Mouse (Mus musculus): ENCODE measurements around the gene Aaed1.
"Not testable (repeated sequence)": the region's sequence is repeated elsewhere in the genome, so short reads cannot be mapped to it uniquely, and the experiment has no call there.

Aaed1 gene

GRCm38 (mm10) chr13:64306078-64306477 is 6.4 kb downstream of the Aaed1 start:
- peak; percentile 50 to 62 for DNase-seq

DNA sequence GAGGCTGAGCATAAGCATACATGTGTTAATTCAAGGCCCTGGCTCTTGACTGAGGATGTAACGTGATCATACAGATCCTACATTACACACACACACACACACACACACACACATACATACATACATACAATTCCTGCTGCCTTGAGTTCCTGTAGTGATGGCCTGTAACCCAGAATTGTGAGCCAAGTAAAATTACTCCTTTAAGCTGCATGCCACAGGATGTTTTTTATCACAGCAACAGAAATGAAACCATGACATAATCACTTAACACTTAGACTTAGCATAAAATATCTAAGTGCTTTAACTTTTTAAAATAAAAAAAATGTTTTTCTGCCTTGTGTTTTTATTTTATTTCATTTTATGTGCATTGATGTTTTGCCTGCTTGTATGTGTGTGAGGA is 13.4 kb downstream of the Aaed1 start:
- DNase-seq: no peak

GRCm38 (mm10) chr13:64286791-64287190 is 25.7 kb downstream of the Aaed1 start:
- DNase-seq: no peak

DNA sequence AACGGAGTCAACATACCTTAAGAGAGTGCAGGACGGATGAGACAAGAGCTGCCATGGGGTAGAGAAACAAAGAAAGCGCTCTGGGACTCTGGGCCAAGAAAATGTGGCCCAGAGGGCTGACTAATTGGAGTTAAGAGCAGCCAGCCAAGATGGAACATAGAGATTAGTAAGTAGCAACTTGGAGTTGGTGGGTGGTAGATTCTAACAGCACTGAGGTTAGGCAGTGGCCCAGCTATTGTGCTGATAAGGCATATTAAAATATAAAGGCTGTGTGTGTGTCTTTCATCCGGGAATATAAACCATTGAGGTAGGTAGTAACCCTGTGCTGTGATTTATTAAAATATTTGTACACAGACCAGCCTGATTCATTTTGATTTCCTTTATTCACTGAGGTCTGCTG is 26.2 kb downstream of the Aaed1 start:
- no peak for DNase-seq

DNA sequence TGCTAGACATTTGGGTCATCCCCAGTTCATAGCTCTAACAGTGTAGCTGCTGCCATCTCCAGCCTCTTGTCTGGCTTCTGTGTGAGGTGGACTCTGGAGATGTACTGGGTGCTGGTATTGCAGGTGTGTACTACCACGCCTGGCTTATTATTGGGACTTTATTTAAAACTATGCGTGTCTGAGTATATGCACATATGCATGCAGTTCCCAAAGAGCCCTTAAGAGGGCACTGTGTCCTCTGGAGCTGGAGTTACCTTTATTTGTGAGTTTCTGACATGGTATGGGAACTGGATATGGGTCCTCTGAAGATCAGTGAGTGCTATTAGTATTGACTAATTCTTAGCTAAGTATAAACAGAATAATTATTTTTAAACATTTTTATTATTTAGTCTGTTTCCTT is 27.8 kb downstream of the Aaed1 start:
- DNase-seq: no peak

DNA sequence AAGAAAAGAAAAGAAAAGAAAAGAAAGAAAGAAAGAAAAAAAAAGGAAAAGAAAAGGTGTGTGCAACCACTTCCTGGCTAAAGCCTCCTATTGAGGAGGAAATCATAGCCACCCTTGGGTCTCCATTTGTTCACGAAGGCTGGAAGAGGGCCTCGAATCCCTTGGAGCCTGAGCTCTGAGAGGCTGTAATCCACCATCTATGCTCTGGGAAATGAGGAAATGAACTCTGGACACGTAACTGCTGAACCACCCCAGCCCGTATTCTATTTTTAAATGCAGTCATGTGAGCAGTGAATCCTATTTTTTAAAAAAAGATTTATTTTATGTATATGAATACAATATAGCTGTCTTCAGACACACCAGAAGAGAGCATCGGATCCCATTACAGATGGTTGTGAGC is 31.6 kb downstream of the Aaed1 start:
- no peak for DNase-seq

DNA sequence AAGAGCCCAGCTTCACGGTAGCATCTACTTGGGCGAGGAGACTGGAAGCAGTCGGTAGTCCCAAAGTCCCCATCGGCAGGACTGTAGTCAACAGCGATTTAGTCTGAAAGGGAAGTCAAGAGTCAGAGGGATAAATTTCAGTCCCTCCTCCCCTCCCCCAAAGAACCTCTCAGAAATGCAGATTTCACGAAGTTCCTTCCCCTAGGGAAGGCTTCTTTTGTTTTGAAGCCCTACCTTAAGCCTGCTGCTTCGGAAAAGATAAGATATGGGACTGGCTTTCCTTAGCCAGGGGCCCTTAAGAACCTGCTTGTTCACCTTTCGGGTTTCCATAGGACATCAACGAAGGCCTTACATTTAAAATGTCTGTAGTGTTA is 36.8 kb downstream of the Aaed1 start:
- DNase-seq: no peak

DNA sequence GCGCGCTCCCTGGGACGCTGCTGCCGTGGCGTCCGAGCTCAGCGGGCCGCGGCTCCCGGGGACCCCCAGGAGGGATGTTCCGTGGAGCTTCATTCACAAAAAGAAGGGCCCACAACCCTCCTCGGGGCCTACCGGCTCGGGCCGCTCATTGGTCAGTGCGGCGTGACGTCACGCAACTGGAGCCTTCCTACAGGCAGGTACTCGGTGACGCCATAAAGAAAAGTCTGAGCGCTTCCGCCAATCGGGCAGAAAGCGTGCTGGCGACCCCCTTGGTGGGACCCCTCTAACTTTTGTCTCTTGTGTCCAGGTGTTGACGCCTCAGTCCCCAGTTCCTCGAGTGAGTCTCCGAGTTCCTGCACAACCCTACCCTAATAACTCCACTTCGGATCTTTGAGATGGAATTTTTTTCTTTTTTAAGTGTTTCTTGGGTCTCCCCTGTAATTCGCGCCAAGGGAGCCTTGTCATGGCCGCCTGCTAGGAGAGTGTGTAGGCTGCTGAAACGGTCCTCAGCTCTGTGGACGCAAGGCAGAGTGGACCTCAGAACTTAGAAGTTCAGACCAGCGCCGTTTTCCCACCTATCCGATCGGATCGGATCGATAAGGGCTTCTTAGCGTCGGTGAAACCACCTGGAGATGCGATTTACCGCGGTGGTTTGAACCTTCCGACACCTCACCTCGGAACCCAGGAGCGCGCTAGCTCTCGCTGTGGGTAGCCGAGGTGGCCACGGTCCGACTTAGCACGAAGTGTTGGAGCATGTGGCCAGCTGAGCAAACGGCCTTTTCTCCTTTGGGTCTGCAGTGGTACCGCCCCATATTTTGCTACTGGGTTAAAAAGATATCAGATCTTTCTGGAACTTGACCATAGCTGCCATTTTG is 37.4 kb downstream of the Aaed1 start, which contains the start of gene Cdc14b:
Gene Cdc14b, minus strand, starts transcription at position 412 of the 875 bp plus-strand sequence.
- DNase-seq: peak; percentile 70 to 76

GRCm38 (mm10) chr13:64273891-64274844 is 38.3 kb downstream of the Aaed1 start:
- peak; percentile 32 to 39 for DNase-seq

DNA sequence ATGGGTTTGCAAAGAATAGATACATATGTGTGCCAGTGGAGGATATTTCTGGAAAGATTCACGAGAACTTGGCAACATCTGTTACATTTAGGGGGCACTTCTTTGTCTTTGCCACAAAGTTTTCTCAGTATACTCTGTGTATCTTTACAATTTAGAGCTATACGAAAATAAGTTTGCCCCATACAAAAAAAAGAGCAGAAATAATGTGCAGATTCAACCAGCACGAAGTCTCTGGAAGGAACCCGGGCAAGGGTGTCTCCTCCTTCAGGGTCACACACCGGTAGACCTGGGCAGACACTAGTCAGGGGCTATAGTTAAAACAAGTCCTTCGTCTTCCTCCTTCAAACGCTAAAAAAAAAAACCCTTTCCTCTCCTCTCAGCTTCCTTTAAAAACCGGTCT is 39.2 kb downstream of the Aaed1 start:
- no peak for DNase-seq

GRCm38 (mm10) chr13:64268384-64268783 is 44.1 kb downstream of the Aaed1 start:
- no peak for DNase-seq

GRCm38 (mm10) chr13:64267151-64267550 is 45.4 kb downstream of the Aaed1 start:
- peak in 1 of 2 experiments; percentile 23 for DNase-seq

- DNase-seq: no peak
Measured at GRCm38 (mm10) chr13:64264586-64264985, 47.9 kb downstream of the Aaed1 start.

DNA sequence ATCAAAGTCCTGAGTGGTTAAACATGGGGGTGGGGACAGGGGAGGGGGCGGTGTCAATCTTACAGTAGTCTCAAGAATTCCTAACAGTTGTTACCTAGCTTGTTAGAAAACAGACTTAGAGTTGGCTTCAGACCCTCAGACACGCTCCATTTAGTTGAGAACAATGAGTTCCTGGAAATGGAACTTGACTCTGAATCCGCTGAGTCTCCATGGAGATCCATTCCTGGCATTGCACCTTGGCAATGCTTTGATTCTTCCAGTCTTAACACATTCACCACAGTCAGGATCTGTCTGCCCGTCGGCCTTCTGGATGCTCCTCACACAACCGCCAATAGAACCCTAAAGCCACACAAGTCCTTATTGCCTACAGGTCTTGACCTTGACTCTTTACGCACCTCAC is 52.6 kb downstream of the Aaed1 start:
- DNase-seq: no peak

- DNase-seq: no peak
Measured at GRCm38 (mm10) chr13:64258516-64258821, 54.0 kb downstream of the Aaed1 start.

DNA sequence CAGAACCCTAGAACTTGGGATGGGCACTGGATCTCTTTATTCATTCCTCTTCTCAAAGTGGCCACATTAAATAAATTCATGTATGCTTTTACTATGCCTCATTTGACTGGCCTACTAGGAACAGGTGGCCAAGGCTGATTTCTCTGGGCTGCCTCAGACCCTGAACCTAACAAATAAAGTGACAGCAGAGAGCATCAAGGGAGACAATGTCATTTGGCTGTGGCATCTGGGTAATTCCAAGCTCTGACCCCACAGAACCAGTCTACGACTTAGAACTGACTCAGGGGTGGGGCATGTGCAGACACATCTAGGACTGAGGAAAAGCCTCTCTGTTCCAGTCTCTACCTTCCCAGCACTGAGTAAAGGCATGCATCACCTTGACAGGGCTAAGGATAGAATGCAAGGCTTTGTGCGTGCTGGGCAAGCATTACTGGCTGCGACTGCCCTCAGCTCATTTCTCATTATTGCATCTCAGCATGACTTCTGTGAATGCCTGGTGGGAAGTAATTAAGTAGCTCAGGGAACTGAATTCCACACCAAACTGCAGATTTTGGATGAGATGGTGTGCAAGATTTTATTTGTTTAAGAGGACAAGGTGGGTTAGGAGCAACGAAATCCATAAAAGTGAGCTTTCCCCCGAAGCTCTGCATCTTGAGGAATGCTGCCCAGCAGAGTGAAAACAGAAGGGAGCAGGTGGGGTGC is 54.5 kb downstream of the Aaed1 start:
- no peak for DNase-seq

DNA sequence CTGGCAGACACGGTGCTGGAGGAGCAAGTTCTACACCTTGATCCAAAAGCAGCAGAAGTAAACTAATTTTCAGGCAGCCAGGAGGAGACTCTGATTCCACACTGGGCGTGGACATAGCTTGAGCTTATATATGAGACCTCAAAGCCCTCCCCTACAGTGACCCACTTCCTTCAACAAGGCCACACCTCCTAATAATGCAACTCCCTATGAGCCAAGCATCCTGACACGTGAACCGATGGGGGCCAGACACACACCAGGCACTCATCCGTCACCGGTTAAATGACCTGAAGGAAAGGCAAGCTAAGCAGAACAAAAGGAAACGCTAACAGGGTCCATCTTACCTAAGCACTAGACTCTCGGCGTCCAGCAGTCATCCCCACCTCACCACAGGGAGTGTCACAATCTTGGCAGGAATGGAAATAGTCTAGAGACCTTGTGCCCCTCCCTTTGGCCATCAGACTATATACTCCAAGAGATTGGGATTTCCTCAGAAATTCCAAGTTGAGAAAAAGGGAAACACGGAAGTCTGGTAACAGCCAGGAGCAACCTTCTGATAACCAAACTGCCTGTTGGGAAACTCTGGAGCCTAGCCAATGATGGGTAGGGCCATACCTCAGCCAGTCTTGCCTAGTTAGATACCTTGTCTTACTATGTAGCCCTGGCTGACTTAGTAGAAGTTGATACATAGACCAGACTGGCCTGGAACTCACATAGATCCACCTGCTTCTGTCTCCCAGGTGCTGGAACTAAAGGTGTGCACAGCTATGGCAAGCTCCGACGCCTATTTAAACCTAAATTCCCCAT is 55.3 kb downstream of the Aaed1 start:
- no peak for DNase-seq

GRCm38 (mm10) chr13:64254185-64254584 is 58.3 kb downstream of the Aaed1 start:
- not testable (repeated sequence) for DNase-seq

- DNase-seq: no peak
Measured at GRCm38 (mm10) chr13:64253697-64254096, 58.8 kb downstream of the Aaed1 start.

- peak in 1 of 2 experiments; percentile 24 for DNase-seq
Measured at GRCm38 (mm10) chr13:64252147-64252546, 60.4 kb downstream of the Aaed1 start.

DNA sequence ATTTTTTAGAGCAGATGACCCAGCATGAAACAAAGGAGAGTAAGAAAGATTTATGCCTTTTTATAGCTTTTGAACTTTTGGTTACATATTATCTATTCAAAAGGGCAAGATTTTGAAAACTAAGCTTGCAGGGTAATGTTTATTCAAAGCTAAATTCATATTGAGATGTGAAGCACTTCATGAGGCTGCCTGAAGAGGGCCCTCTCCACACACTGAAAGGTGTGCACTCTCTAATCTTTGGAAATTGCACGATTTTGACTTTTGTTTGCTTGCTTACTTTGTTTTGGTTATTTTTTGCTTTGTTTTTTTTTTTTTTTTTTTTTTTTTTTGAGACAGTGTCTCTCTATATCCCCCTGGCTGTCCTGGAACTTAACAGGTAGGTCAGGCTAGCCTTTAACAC is 62.1 kb downstream of the Aaed1 start:
- peak in 1 of 2 experiments; percentile 47 for DNase-seq
